Mouse (Mus musculus) intestine, postnatal 0 days (tissue): ENCODE data around the gene Rhot2. TPM values are rescaled to one million over a fixed set of nuclear protein-coding genes. Genes with fewer than 3 reads are reported as not detected.

ENCODE experiments used
- ATAC-seq: fragments of 200-750 bp; cut with Nextera tagmentation; 2 replicates; pipeline ENCODE4 v1.8.0; 2017; ENCODE audit warnings: mild to moderate bottlenecking, moderate TSS enrichment, moderate library complexity
- H3K27ac ChIP-seq: fragments of 300-500 bp; sonication (generic); 2 replicates; pipeline ENCODE4 v1.5.1; 2014; ENCODE audit warnings: mild to moderate bottlenecking, low read depth, low read length, moderate library complexity
- H3K27me3 ChIP-seq: fragments of 300-500 bp; sonication (generic); replicated peaks from 2 replicates; pipeline ENCODE4 v1.6.1; 2014; ENCODE audit warnings: low read length, mixed read lengths; ENCODE audit not compliant: control insufficient read depth, insufficient read depth
- H3K36me3 ChIP-seq: fragments of 300-500 bp; sonication (generic); 2 replicates; pipeline ENCODE4 v1.6.1; 2014; ENCODE audit warnings: mild to moderate bottlenecking, moderate library complexity; ENCODE audit not compliant: control insufficient read depth, insufficient read depth
- H3K4me1 ChIP-seq: fragments of 300-500 bp; sonication (generic); replicated peaks from 2 replicates; pipeline ENCODE4 v1.6.1; 2014; ENCODE audit warnings: antibody characterized with exemption, low read length, mixed read lengths; ENCODE audit not compliant: control insufficient read depth, insufficient read depth
- H3K4me2 ChIP-seq: fragments of 300-500 bp; sonication (generic); replicated peaks from 2 replicates; pipeline ENCODE4 v1.6.1; 2014; ENCODE audit warnings: low read depth, mild to moderate bottlenecking, moderate library complexity
- H3K4me3 ChIP-seq: fragments of 300-500 bp; sonication (generic); 2 replicates; pipeline ENCODE4 v1.5.1; 2014; ENCODE audit warnings: low read depth, low read length
- H3K9ac ChIP-seq: fragments of 300-500 bp; sonication (generic); 2 replicates; pipeline ENCODE4 v1.6.1; 2014; ENCODE audit warnings: mild to moderate bottlenecking, low read depth, low read length
- H3K9me3 ChIP-seq: fragments of 300-500 bp; sonication (generic); 2 replicates; pipeline ENCODE4 v1.6.1; 2016; ENCODE audit warnings: mixed run types; ENCODE audit not compliant: control insufficient read depth
- CTCF ChIP-seq: sonication (generic); IDR thresholded peaks from 2 replicates; pipeline ENCODE4 v1.5.1; 2016; ENCODE audit warnings: low read depth, mild to moderate bottlenecking, control low read depth, antibody characterized with exemption, moderate library complexity
- WGBS: fragments of 180-500 bp; shearing (Covaris S2); extraction: QIAGEN DNeasy Blood & Tissue Kit; methylation state at CpG from one replicate; pipeline ENCODE4 v1.1.7; 2014; 5-methylcytosine and 5-hydroxymethylcytosine counted together
- polyA plus RNA-seq: library from polyadenylated mRNA; unstranded; fragments of >200 nt; fragmentation: Nextera tagmentation; extraction: Ambion mirVana; gene quantifications from 2 replicates; pipeline ENCODE4 v1.2.1, GENCODE M21; 2015

Rhot2 gene
- polyA plus RNA-seq, 1 experiment from 2014 or later, result 18.1 TPM

GRCm38 (mm10) chr17:25839455-25840235, 5.0 kb downstream of the Rhot2 start:
- peak overlapping the region; percentile 44 for H3K4me2 ChIP-seq
- peak overlapping the region; percentile 85 for H3K27ac ChIP-seq
- H3K36me3 ChIP-seq, result peaks cover 49% of the 10 kb centered on the region
- H3K4me1 ChIP-seq, result peaks cover 6% of the 10 kb centered on the region; the same call in 1 of the 2 replicates
- WGBS, result 67% methylated on average over 14 of the region's 14 CpGs
- H3K4me3 ChIP-seq, result no peak overlapping the region
- peak; percentile 56 for ATAC-seq
- H3K9me3 ChIP-seq, result no peaks in the 10 kb centered on the region
- H3K27me3 ChIP-seq, result no peaks in the 10 kb centered on the region
- H3K9ac ChIP-seq, result no peak overlapping the region
- TF ChIP-seq CTCF, result no peak

DNA sequence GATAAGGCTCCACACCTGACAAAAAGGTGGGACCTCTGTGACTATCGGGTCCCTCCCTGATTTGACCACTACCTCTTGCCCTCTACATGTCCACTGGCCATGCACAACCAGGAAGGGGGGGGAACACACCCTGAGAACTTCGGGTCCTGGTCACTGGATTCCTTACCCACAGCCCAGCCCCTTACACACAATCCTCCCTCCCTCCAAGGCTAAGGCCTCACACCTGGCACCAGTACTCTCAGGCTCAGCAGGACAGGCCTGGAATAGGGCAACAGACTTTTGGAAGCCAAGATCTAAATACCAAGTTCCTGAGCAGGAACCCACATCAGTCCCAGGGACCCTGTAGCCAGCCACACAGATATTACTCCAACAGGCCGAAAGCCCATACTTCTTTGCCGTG, 5.7 kb downstream of the Rhot2 start:
- ATAC-seq, result no peak
- TF ChIP-seq CTCF, result no peak
- Histone ChIP-seq H3K4me2 (peak overlapping the region; percentile 44), H3K27ac (peak overlapping the region; percentile 85), H3K27me3 (no peaks in the 10 kb centered on the region), H3K4me1 (peaks cover 5% of the 10 kb centered on the region; the same call in 1 of the 2 replicates), H3K9me3 (no peaks in the 10 kb centered on the region), H3K9ac (no peak overlapping the region), H3K36me3 (peaks cover 49% of the 10 kb centered on the region), H3K4me3 (no peak overlapping the region)
- 80% methylated on average over 4 of the region's 4 CpGs for WGBS

DNA sequence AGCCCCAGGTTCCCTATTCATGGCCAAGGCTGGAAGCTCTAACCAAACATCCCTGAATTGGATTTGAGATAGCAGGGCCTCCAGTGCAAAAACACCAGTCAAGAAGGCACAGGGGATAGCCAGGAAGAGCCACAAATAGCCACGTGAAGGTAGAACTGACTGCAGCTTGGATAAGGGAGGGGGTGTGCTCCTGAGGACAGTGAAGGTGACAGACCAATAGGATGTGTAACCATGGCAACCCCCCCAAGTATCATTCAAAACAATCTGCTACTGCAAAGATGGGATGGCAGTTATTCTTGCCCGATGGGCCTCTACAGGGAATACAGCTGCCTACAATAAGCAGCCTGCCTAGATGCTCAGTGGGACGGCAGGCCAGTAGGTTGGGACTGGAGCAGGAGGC, 7.1 kb downstream of the Rhot2 start:
- H3K27me3 ChIP-seq, result no peaks in the 10 kb centered on the region
- no peak overlapping the region for H3K27ac ChIP-seq
- H3K4me3 ChIP-seq, result no peak overlapping the region
- 48% methylated on average over 3 of the region's 3 CpGs for WGBS
- H3K36me3 ChIP-seq, result peaks cover 48% of the 10 kb centered on the region
- no peaks in the 10 kb centered on the region for H3K9me3 ChIP-seq
- no peak for TF ChIP-seq CTCF
- H3K4me1 ChIP-seq, result peaks cover 2% of the 10 kb centered on the region; the same call in 1 of the 2 replicates
- no peak overlapping the region; the same call in 1 of the 2 replicates for H3K4me2 ChIP-seq
- H3K9ac ChIP-seq, result 0 out of 2 replicates have a peak overlapping the region, but pooled peaks have one; percentile 3
- ATAC-seq, result no peak

DNA sequence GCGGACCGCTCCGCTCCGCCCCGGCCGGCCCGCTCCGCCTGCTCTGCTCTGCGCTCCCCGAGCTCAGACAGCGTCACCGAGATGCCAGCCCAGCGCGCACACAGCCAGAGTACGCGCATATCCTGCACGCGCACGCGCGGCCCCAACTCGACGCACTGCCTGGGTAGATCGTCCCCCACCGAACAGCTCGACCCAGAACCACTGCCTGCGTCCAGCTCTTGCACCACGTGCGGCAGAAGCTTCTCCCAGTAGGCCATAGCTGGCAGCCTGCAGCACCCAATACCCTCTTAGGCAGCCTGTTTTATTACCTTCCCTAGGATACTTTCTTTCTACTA, 7.6 kb downstream of the Rhot2 start, which contains the start of gene Rhbdl1:
TSS of gene Rhbdl1 (minus strand) at position 220 of the 335 bp plus-strand sequence.
- no peak for TF ChIP-seq CTCF
- no peaks in the 10 kb centered on the region for H3K9me3 ChIP-seq
- ATAC-seq, result no peak
- H3K27ac ChIP-seq, result no peak within 1 kb of the TSS; the same call in 1 of the 2 replicates
- WGBS, result 3% methylated on average over 29 of the region's 29 CpGs
- peaks cover 43% of the 10 kb centered on the region for H3K36me3 ChIP-seq
- peak within 1 kb of the TSS; percentile 51 for H3K9ac ChIP-seq
- H3K4me2 ChIP-seq, result peak within 1 kb of the TSS; percentile 93
- peak within 1 kb of the TSS; percentile 34 for H3K4me3 ChIP-seq
- peaks cover 2% of the 10 kb centered on the region; the same call in 1 of the 2 replicates for H3K4me1 ChIP-seq
- no peaks in the 10 kb centered on the region for H3K27me3 ChIP-seq

DNA sequence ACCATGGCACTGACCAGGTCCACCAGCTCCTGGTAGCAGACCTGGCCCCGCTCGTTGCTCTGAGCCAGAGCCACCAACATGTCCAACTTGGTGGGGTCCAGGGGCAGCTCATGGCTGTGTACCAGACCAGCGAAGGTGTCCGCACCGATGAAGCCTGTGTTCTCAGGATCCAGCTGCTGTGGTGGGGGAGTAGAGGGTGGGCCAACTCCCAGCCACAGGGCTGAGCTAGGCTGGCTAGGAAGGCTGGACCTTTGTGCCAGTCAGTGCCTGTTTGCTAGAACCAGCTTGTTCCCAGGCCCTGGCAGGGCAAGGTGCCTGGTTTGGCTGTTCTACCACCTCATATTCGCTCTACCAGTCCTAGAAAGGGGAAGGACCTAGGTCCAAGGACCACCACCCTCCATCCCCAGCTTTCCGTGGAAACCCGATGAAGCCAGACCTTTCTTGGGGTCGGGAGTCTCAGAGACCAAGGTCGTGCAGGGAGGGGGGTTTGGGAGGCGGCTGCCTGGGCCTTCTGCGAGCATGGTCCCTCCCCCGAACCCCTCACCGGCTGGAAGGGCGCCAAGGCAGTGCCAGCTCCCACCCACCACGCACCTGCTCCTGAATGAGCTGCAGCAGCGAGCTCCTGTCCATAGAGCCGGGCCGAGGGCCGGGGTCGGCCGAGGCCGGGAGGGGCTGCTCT, 8.1 kb downstream of the Rhot2 start:
- Histone ChIP-seq H3K27ac (no peak overlapping the region; the same call in 1 of the 2 replicates), H3K4me1 (peaks cover 6% of the 10 kb centered on the region; the same call in 1 of the 2 replicates), H3K9ac (peak overlapping the region; percentile 51), H3K36me3 (peaks cover 40% of the 10 kb centered on the region), H3K4me3 (peak overlapping the region; percentile 34), H3K27me3 (no peaks in the 10 kb centered on the region), H3K9me3 (no peaks in the 10 kb centered on the region), H3K4me2 (peak overlapping the region; percentile 93)
- TF ChIP-seq CTCF, result no peak
- WGBS, result 23% methylated on average over 23 of the region's 23 CpGs
- ATAC-seq, result no peak

GRCm38 (mm10) chr17:25835816-25836215, 8.8 kb downstream of the Rhot2 start:
- Histone ChIP-seq H3K36me3 (peaks cover 40% of the 10 kb centered on the region), H3K9ac (peak overlapping the region; percentile 22; the same call in 1 of the 2 replicates), H3K4me2 (peak overlapping the region; percentile 93), H3K27me3 (no peaks in the 10 kb centered on the region), H3K9me3 (no peaks in the 10 kb centered on the region), H3K4me3 (no peak overlapping the region), H3K27ac (no peak overlapping the region), H3K4me1 (peaks cover 11% of the 10 kb centered on the region; the same call in 1 of the 2 replicates)
- TF ChIP-seq CTCF, result no peak
- 90% methylated on average over 16 of the region's 16 CpGs for WGBS
- no peak for ATAC-seq
